Mouse (Mus musculus): Measurements from ENCODE around the gene Cluh.

Cluh gene

DNA sequence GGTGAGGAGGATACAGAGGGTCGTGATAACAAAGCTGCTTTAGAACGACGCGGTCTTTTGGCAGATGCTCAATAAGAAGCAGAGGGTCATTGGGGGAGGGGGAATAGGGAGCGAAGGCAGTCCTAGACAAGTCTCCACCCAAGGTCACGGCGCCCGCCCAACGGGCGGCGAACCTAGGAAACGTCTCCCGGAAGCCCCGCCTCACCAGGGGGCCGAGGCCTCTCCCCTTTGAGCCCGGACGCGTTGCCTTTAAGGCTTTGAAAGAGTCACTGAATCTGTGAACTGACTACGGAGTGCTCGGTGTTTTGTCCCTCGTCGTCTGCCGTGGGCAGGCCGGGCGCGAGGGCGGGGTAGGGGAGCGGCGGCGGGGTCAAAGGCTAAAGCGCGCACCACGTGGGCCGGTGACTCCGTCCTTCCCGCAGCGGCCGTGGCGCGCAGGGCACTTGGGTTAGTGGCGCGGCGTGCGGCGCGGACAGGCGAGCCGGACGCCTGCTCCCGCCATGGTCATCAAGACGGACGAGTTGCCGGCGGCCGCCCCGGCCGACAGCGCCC is at the start of gene Cluh:
Gene Cluh, plus strand, starts transcription at position 401 of the 552 bp plus-strand sequence.
- DNase-seq (ENCODE audit: low read depth): peak; percentile 98

GRCm38 (mm10) chr11:74602286-74602685 is 47.0 kb upstream of the Cluh start:
- DNase-seq (ENCODE audit: low read depth): no peak

DNA sequence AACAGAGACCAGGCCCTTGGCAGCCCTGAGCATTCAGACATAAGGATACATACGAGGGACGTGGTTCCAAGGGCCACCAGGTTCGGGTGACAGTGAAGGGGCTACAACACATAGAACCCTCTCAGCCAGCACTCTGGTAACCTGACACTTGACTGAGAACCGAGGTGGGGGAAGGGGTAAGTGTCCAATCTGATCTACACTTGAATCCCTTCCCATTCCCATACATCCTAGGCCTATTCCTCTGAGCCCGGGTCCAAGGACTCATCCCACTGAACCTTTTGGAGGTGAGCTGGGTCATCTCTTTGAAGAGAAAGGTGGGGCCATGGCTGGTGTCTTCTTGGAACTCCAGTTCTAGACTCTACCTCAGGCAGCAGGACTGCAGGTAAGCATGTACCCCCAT is 39.2 kb upstream of the Cluh start:
- no peak for DNase-seq (ENCODE audit: low read depth)

- DNase-seq (ENCODE audit: low read depth): no peak
Measured at GRCm38 (mm10) chr11:74610545-74611176, 38.6 kb upstream of the Cluh start, which contains the start of gene Rap1gap2. Gene Rap1gap2 (minus strand): TSS chr11:74610915.

- peak; percentile 42 for DNase-seq (ENCODE audit: low read depth)
Measured at GRCm38 (mm10) chr11:74611437-74611836, 37.9 kb upstream of the Cluh start.

GRCm38 (mm10) chr11:74613428-74613827 is 35.9 kb upstream of the Cluh start:
- DNase-seq (ENCODE audit: low read depth): no peak

DNA sequence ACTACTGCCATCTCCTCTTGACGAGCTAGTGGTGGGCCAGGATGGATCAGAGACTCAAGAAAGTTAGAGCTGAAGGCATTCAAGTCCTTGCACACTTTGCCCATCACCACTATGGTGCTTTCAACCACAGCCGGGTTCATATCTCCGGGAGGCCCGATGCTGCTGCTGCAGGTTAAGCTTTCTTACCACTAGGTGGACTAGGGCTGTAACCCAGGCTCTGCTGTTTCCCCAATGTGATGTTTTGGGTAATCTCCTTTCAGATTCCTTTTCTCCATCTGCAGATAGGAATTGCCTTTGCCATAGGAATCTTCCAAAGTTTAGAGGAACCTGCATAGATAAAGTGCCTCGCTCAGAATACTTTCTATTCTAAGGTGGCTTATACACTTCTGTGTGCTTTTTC is 33.7 kb upstream of the Cluh start:
- peak; percentile 19 for DNase-seq (ENCODE audit: low read depth)

- peak; percentile 36 for DNase-seq (ENCODE audit: low read depth)
Measured at GRCm38 (mm10) chr11:74619201-74619955, 29.9 kb upstream of the Cluh start, which contains the start of gene Ccdc92b. Gene Ccdc92b (plus strand): TSS chr11:74619605.

DNA sequence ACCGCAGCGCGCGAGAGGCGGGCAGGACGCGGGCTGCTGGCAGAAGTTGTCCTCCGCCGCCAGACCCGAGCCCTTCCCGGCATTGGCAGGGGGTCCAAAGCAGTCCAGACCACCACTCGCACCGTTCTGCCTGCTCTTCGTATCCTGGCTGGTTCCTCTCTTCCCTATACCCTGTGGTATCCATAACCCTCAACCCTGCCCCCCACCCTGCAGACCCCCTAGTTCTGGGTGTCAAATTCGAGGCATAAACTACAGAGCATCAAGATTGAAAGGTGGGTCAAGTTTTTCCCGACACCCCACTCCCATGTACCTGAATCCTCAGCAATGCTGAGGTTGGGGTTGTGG is 29.4 kb upstream of the Cluh start:
- no peak for DNase-seq (ENCODE audit: low read depth)

DNA sequence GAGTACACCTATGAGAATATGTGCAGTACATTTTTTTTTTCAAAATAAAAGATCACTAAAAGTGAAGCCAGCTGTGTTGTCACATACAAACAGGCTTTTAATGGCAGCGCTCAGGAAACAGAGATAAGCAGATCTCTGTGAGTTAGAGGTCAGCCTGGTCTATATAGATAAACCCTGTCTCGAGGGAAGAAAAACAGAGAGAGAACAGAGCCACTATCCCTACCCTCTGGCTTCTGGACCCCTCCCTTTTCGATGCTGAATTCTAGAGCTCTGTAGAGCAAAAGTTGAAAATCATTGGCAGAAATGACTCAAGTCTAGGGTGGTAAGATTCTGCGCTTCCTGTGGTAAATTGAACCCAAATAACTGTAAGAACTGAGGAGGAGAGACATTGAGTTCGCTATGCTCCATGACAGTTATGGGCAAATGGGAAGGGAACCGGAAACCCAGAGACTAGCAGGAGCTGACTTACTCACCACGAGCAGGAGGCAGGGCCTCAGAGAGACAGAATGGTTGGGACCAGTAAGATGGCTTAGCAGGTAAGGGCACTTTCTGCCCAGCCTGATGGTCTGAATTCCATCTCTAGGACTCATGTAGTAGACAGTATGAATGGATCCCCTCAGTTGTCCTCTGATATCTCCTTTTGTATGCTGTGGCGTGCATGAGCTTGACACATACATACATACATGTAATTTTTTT is 27.2 kb upstream of the Cluh start:
- peak; percentile 94 for DNase-seq (ENCODE audit: low read depth)

DNA sequence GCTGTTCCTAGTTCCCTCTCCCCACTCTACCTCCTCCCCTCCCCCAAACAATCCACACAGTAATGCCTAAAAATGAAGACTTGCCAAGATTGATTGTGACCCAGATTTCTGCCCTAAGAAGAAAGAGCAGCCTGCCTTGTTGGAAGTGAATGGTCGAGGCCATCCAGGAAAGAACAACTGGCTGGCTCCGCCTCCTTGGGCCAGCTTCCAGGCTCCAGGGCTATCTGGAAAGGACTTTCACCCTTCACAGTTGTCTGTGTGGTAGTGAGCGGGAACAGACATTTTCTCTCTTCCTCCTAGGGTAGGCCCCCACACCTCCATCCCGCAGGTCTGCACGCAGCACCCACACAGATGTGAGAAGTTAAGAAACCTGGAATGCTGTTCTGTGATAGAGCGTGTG is 25.6 kb upstream of the Cluh start:
- no peak for DNase-seq (ENCODE audit: low read depth)

- DNase-seq (ENCODE audit: low read depth): peak; percentile 83
Measured at GRCm38 (mm10) chr11:74625333-74625732, 24.0 kb upstream of the Cluh start.

GRCm38 (mm10) chr11:74627481-74627880 is 21.8 kb upstream of the Cluh start:
- DNase-seq (ENCODE audit: low read depth): no peak

DNA sequence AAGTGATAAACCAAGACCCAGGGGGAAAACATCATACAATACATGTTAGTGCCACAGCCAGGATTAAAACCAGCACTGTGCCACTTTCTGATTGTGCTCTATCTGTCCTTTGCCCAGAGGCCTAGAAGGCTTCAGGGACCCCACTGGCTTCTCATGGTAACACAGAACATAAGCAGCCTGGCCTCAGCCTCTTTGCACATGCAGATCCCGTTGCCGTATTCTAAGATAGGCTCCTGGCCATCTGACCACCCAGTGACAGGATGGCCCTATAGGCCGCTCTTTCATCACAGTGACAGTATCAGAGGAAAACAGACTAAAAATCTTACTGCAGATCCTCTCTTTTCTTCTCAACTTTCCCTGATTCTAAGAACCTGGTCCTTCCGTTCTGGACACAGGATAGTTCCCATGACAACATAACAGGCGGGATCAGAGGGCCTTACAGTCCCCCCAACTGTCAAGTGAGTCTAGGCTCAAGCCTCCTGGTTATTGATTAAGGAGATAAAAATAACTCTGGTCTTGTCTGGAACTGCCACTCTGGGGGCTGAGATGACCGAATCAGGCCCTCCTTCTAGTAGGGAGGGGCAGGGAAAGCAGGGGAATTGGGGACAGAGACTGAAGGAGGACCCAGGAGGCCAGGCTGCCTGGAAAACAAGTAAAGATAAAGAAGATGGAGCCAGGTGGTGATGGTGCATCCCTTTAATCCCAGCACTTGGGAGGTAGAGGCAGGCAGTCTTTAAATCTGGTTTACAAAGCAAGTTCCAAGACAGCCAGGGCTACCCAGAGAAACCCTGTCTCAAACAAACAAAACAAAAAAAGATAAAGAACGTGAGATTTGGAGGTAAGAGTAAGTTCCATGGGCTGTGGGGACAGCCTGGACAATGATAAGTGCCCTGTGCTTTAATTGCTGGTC is 17.2 kb upstream of the Cluh start:
- no peak for DNase-seq (ENCODE audit: low read depth)

DNA sequence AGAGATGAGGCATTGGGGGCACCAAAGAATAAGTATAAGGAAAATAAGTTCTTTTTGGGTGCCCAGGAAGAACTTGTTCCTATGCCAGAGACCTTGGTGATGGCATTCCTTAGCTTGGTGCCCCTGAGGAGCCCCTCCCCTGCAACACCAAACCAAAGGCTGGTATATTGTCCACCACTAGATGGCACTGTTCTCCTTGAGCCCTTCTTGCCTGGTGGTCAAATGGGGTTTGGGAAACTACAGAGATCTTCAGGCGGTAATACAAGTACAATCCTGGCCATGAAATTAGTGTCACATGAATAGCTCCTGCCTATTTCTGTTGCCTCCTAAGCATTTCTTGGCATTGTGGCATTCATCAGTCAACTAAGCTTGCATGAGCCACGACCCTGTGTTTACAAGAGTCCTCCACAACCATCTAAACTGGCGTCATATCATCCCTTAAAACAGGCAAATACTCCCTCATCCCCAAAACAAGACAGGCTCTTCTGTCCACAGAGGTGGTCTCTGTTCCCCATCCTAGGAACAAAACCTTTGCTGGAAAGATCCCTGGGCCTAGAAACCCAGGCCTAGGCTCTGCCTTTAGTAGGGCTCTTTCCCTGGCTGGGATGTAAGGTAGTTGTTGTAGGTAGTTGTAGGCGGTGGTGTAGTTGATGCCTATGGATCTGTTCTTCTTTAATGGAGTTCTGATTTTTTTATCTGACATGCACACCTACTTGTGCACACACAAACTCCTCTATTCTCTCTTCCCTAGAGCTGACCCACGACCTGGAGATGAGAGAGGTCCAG is 14.6 kb upstream of the Cluh start:
- peak; percentile 85 for DNase-seq (ENCODE audit: low read depth)

DNA sequence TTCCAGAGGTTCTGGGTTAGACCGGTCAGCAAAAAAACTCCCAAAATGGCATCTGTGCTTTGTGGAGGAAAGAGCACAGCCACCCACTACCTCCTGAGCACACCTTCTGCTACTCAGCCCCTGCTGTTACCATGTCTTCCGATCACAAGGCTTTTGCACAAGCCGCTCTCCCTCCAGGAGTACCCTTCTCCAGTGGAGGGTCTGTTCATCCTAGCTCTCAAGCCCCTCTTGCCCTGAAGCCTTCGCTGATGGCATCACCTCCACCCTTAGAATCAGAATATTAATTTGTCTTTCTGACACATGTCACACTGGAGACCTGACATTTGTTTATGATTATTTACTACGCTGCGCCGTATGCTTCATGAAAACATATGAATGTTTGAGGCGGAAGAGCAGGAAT is 11.8 kb upstream of the Cluh start:
- no peak for DNase-seq (ENCODE audit: low read depth)

GRCm38 (mm10) chr11:74637971-74638790 is 11.1 kb upstream of the Cluh start:
- peak; percentile 76 for DNase-seq (ENCODE audit: low read depth)

DNA sequence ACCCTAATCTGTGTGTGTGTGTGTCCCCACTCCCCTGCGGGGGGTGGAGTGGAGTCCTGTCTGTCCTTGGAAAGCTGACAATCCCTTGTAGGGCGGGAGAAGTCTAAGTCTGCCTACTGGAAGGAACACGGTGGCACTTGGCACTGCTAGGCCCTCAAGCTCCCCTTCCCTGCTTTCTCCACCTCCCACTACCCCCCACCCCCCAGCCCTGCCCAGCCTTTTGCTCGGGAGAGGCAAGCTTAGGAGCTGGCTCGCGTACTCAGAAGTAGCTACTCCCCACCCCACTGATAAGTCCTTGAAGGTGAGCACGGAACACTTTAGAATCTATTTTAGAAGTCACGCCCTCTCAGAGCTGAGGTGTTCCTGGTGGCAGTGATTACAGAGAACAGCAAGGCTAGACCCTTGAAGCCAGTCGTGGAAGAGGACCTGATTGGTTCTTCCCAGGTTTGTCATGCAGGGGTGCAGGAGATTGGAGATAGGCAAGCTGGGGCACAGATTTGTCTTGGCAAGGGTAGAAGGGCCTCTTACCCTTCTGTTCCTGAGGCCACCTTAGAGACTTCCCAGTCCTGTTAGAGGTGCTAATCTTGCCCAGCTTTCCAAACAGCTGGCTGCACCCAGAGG is 10.4 kb upstream of the Cluh start:
- no peak for DNase-seq (ENCODE audit: low read depth)

- no peak for DNase-seq (ENCODE audit: low read depth)
Measured at GRCm38 (mm10) chr11:74639628-74640027, 9.7 kb upstream of the Cluh start.

GRCm38 (mm10) chr11:74647966-74648365 is 1.3 kb upstream of the Cluh start:
- DNase-seq (ENCODE audit: low read depth): peak; percentile 68

Measured in 416B (cell line).